Mouse (Mus musculus) thymus, adult 18-20 months (tissue): Measurements from ENCODE around the gene Olfr299.

ENCODE experiments used
- DNase-seq, 2 experiments: peaks; one replicate each; pipeline ENCODE4 v3.0.0; 2022; ENCODE audit warnings: mixed read lengths in 2 of 2

Gene Olfr299

GRCm38 (mm10) chr7:86459621-86460020 lies at the start of gene Olfr299:
Olfr299 (plus strand) TSS chr7:86459921.
- no peak for DNase-seq

DNA sequence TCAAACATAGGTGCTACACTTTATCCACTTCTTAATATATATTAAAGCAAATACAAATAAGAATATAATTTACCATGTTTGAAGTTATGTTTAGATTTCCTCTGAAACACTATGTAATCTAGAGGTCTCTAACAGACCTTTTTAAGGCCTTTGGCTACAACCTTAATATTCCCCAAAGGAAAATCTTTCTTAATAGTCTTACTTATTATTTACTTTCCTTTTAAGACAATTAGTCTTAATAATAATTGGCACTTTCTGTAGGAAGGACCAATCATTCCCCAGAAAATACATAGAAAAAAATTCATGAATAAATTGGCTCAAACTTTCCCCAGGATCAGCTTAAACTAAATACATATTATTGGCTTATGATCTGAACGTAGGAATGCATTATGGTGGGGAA lies 32.7 kb downstream of the Olfr299 start, which contains the start of gene Olfr298:
Gene Olfr298 (minus strand): TSS at position 101 of the 400 bp plus-strand sequence.
- no peak for DNase-seq
